Mouse (Mus musculus): ENCODE data around the gene Map7d2. TPM values are rescaled to one million over a fixed set of nuclear protein-coding genes. Genes with fewer than 3 reads are reported as not detected.
"Not testable (repeated sequence)": the region's sequence is repeated elsewhere in the genome, so short reads cannot be mapped to it uniquely, and the experiment has no call there.

The Map7d2 gene
- under 1 TPM; 0.31 to 0.59 TPM for total RNA-seq (2021)
- long read RNA-seq, experiment 1, partial matches to known transcripts = 0 of 2 reads
- long read RNA-seq, experiment 1, other reads (novel, unspliced or antisense) = 1 of 2 reads
- long read RNA-seq, experiment 2, partial matches to known transcripts = 0 of 1 reads
- long read RNA-seq, experiment 2, other reads (novel, unspliced or antisense) = 0 of 1 reads

DNA sequence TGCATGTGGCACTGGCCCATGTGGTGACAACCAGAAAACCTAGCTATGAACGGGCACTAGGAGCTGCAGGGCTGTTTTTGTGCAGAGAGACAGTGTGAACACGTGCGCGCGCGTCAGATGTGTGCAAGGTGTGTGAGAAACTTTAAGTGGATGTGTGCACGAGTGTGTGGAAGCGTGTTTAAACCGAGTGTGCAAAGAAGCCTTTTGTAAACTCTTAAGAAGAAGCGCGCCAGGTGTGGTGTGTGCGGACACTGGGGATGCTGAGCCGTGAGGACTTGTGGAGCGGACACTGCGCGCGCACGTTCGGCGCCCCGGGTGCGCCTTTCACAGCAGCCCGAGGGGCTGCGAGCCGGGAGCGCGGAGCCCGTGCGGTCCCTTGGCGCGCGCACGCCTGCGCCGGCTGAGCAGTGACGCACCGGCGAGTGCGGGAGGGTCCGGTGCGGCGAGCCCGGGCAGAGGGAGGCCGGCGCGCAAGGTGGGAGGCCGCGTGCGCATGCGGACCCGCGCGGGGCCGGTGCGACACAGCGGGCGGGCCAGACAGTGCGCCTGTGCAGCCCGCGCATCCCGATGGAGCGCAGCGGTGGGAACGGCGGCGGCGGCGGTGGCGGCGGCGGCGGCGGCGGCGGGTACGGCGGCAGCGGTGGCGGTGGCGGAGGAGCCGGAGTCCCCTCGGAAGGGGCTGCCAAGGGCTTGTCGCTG, at the start of gene Map7d2:
TSS of gene Map7d2 (plus strand) at position 443 of the 699 bp plus-strand sequence.
- peak; percentile 4 to 5 for DNase-seq
- intact Hi-C loops (cut with DNase I) = no loop called here

DNA sequence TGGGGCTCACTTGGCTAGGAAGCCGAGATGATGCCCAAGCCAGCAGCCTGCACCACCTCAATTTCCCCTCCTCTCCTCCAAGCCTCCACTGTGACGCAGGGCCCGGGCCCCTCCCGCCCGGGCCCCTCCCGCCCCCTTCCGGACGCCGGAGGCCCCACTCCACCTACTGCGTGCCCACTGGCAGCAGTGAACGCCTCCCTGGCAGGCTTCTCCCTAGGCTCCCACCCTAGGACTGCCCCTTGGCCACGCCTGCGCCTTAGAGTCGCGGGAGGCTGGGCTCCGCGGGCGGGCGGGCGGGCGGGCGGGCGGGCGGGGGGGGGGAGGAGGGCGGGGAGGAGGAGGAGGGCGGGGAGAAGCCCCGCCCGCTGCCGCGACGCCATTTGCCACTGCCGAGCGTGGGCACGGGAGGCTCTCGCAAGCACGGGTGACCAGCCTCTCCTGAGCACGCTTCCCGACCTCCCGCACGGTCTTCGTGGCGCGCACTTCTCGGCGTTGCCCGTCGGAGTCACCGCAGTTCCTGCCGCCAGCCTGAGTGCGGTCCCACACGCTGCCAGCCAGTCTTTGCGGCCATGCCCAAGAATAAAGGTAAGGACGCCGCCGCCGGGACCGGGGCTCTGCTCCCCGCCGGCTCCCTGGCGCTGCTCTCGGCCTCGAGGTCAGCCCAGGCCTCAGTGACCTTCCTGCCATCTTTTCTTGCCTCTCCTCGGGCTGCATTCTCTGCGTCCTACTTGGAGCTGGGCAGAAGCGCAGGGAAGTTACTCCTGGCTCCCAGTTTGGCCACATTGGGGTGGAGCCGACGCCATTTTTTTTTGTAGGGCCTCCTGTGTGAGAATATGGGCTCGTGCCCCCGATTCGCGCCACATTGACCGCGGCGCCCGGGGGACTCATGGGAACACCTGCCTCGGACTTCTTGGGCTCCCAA, 42.3 kb upstream of the Map7d2 start, which contains the start of gene Eif1ax:
TSS of gene Eif1ax (plus strand) at position 348 of the 922 bp plus-strand sequence.
- DNase-seq = peak; percentile 72 to 75
- intact Hi-C loops (cut with DNase I) = no loop called here

DNA sequence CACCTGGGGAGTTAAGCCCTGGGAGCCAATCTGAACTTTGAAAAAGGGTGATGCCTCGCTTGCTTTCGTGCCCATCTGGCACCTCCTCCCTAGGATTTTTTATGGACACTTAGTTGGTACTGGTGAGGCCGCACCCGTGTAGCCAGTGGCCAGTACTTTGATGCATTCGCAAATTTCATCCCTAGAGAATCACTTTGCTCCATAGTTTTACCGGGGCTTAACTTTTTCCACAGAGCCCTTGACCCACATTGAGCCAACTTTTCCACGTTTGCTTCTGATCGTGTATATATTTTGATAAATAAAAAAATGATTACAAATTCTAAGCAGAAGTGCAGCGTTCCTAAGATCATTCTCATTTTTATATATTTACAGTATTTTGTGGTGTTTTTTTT, 41.6 kb upstream of the Map7d2 start:
- no peak for DNase-seq
- intact Hi-C loops (cut with DNase I) = no loop called here

DNA sequence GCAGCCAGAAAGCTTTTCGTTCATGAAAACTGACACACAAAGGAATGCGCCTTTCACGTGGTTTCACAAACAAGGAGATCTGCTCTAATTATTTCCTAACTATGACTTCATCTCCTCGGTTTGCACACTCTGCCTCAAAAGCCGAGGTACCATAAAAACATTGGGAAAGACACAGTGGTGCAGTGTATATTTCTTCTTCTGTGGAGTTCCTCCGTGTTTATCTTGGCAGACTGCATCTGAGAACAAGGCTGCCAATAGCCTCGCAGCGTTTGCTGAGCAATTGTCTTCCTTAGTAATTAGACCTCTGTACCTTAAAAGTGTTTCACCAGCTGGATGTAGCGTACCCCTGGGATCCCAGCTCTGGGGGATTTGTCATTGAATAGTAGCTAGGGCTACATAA, 27.3 kb upstream of the Map7d2 start:
- no peak for DNase-seq
- intact Hi-C loops (cut with DNase I) = no loop called here

DNA sequence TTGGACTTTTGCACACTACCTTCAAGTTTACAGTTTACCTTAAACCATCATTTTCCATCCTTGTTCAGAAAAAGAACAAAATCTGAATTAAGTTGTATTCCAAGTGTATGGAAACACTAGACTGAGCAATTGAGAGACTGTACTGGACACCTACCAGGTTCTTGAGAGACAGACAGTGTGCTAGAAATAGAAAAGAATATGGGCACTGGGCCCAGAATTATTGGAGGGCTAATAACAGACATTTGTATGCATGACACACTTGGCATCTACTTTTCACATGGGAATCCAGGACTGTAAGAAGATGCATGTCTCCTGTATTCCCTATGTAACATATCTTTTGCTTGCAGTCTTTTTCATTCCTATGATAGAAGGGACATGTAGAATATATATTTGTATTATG, 25.4 kb upstream of the Map7d2 start:
- intact Hi-C loops (cut with DNase I) = no loop called here
- no peak for DNase-seq

DNA sequence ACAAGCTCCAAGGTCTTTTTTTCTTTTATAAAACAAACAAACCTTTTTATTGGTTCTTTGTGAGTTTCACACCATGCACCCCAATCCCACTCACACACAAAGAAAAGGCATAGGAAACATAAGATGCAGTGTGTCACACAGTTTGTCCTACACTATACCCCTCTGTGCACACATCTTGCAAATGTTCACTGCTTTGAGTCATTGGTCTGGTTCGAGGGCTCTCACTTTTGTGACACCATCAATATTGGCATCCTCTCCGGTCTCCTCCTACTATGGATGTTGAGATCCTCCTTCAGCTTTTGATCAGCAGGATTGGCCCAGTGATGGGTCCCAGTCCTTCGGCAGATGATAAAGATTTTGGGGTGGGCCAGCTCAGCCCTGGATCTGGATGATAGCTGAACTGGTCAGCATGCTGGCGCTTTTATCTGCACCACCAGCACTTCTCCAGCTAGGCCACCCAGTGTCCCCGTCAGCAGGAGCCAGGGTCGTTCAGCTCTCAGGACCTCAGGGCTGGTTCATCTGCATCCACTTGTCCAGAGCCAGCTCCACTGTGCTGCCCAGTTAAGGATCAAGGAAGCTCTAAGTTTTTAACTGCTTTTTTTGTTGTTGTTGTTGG, 23.9 kb upstream of the Map7d2 start:
- intact Hi-C loops (cut with DNase I) = no loop called here
- no peak for DNase-seq

DNA sequence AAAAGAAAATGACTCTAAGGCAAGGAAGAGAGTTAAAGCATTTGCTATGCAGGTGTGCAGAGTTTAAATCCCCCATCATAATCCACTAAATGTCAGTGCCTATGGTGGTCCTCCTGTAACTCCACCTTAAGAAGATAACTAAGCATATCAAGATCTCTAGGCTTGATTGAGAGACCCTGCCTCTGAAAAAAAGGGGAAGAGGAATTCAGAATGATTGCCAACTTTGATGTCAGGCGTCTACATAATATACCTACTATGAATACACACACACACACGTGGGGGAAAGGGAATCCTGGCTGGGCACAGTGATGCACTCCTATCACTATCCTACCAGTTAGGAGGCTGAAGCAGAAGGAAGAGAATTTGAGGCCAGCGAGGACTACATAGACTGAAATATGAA, 23.1 kb upstream of the Map7d2 start:
- intact Hi-C loops (cut with DNase I) = no loop called here
- no peak for DNase-seq

DNA sequence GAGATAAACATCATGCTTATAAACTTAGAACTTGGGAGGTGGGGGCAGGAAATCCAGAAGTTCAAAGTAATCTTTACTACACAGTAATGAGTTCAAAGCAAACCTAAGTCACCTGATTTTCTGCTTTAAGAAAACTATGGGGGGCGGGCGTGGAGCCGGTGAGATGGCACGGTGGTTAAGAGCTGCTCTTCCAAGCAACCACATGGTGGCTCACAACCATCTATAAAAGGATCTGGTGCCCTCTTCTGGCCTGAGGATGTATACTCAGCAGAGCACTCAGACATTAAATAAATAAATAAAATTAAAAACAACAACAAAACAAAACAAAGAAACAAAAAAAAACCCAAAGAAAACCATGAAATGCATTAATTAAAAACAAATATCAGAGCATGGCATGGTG, 5.1 kb upstream of the Map7d2 start:
- intact Hi-C loops (cut with DNase I) = loop anchor here (10.0 kb wide), 1 partner anchor 64 kb away; no protein-coding TSS in a partner anchor
- DNase-seq = peak; percentile 2 to 21

DNA sequence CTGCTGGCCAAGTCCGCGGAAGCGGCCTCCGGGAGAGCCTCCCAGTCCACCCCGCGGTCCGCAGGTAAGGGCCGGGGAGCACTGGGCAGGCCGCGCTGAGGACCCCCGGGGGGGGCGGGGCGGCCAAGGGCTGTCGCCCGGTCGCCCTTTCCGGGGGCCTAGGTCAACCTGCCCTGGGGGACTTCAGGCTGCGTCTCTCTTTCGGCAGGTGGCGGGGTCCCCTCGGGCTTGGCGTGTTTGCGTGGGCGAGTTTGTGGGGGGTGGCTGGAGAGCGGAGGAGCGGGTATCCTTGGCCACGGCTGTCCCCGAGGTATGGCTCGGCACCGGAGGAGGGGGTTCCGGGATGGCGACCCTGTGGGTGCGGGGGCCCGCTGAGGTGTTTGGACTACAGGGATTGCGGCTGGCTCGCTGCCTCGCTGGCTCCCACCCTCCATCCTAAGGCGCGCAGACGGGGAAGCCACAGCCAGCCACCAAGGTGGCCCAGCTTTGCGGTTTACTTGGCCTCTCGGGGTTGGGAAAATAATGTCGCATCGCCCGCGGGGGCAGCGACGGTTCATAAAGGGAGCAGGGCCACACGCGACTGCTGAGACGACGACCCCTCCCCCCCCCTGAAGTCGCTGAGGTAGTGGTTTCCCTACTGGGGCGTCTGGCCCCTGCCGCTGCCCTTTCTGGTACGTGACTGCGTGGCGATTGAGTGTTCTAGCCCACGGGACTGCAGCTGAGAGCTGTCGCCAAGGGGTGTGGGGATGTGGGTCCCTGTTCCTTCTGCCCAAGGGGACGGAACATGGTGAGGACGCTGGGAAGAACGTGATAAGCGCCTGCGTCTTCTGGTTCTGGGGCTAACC, 679 bp downstream of the Map7d2 start:
- DNase-seq = peak in 1 of 2 experiments; percentile 3
- intact Hi-C loops (cut with DNase I) = no loop called here

DNA sequence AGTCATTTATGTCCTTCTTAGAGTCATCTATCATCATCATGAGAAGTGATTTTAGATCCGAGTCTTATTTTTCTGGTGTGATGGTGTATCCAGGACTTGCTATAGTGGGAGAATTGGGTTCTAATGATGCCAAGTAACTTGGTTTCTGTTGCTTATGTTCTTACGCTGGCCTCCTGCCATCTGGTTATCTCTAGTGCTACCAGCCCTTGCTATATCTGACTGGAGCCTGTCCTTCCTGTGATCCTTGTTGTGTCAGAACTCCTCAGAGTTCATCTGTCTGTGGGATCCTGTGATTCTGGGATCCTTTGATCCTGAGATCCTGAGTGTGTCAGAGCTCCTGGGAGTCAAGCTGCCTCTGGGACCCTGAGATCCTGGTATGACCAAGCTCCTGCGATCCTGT, 16.1 kb downstream of the Map7d2 start:
- intact Hi-C loops (cut with DNase I); DNase-seq: not testable (repeated sequence)

DNA sequence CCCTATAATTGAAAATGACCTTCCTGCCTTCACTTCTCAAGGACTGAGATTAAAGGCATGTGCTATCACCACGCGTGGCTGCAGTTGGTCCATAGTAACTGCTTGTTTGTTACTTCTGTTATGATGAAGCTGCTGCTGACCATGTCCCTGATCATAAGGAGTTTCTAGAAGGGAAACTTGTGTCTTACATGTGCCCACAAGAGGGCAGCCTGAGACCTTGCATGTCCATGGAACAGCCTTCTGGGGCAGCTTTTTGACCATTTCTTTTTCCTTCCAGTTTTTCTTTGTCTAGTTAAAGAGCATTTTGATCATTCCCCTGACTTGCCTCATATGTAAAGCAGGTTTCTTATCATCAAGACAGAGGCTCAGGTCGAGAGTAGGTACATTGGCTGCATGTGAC, 27.8 kb downstream of the Map7d2 start:
- DNase-seq = peak; percentile 14 to 29
- intact Hi-C loops (cut with DNase I) = loop anchor here (5.0 to 10.0 kb wide), 2 partner anchors 165 to 473 kb away; no protein-coding TSS in a partner anchor

DNA sequence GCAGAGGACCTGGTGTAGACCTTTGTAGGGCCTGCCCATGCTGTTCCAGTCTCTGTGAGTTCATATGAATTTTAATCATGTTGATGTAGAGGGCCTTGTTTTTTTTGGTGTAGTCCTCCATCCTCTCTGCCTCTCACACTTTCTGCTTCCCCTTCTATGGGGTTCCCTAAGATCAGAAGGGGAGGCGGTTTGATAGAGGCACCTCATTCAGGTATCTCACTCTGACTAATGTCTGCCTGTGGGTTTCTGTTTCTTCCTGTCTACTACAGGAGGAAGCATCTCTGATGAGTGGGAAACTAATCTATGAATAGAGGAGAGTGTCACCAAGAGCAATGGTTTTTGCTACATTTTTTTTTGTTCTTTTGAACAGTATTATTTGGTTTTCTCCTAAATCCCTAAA, 32.8 kb downstream of the Map7d2 start:
- intact Hi-C loops (cut with DNase I) = loop anchor here (10.0 kb wide), 1 partner anchor 468 kb away; no protein-coding TSS in a partner anchor
- no peak for DNase-seq

DNA sequence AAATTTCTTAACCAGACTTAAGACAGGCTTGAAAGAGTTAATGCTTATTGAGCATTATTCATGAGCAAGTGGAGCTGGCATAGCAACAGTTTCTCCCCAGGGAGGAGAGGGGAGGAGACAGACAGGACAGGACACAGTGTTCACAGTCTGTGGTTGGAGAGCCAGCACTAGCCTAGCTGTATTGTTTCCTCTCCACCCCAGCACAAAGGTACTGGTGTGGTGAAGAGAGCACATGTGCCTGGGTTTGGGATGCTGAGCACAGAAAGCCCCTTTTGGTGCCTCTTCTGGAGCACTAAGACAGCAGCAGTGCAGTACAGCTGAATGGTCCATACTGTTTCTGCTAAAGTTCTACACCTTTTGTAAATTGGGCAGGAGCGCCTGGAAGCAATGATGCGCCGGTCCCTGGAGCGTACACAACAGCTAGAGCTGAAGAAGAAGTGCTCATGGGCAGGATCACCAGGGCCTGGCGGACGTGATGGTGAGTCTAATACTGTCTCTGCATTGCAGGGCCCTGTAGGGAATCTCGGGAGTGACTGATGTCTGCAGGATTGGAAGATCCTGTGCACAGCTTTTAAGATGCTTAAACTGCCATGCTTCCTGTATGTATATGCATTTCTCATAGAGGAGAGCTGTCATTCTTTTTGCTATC, 44.8 kb downstream of the Map7d2 start:
- intact Hi-C loops (cut with DNase I) = no loop called here

DNA sequence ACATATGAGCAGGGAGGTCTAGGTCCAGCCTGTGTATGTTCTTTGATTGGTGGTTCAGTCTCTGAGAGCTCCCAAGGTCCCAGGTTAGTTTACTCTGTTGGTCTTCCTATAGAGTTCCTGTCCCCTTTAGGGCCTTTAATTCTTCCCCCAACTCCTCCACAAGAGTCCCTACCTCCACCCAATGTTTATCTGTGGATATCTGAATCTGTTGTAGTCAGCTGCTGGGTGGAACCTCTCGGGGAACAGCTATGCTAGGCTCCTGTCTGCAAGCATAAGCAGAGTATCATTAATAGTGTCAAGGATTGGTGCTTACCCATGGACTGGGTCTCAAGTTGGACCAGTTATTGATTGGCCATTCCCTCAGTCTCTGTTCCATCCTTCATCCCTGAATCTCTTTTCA, 60.4 kb downstream of the Map7d2 start:
- DNase-seq = no peak
- intact Hi-C loops (cut with DNase I) = no loop called here

More for the DNA sequence above, 44.8 kb downstream of the Map7d2 start:
- peak in 1 of 2 experiments; percentile 2 for DNase-seq

DNA sequence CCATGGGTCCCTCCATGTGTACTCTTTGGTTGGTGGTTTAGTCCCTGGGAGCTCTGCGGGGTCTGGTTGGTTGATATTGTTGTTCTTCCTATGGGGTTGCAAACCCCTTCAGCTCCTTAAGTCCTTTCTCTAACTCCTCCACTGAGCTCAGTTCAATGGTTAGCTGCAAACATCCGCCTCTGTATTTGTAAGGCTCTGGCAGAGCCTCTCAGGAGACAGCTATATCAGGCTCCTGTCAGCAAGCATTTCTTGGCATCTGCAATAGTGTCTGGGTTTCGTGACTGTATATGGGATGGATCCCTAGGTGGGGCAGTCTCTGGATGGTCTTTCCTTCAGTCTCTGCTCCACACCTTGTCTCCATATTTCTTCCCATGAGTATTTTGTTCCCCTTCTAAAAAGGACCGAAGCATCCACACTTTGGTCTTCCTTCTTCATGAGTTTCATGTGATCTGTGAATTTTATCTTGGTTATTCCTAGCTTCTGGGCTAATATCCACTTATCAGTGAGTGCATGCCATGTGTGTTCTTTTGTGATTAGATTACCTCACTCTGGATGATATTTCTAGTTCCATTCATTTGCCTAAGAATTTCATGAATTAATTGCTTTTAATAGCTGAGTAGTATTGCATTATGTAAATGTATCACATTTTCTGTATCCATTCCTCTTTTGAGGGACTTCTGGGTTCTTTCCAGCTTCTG, 64.0 kb downstream of the Map7d2 start:
- intact Hi-C loops (cut with DNase I); DNase-seq: not testable (repeated sequence)

DNA sequence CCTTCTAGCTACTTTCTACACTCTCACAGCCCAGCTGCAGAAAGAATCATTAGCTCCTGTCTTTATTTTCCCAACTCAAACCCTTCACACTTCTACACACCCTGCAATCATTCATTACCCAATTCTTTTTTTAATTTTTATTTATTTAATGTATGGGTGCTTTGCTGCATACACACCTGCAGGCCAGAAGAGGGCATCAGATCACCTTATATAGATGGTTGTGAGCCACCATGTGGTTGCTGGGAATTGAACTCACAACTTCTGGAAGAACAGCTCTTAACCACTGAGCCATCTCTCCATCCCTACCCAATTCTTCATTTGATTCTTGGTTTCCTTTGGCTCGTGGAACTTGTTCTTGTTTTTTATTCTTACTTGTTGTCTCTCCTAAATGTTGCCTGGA, 69.9 kb downstream of the Map7d2 start:
- no peak for DNase-seq
- intact Hi-C loops (cut with DNase I) = no loop called here

DNA sequence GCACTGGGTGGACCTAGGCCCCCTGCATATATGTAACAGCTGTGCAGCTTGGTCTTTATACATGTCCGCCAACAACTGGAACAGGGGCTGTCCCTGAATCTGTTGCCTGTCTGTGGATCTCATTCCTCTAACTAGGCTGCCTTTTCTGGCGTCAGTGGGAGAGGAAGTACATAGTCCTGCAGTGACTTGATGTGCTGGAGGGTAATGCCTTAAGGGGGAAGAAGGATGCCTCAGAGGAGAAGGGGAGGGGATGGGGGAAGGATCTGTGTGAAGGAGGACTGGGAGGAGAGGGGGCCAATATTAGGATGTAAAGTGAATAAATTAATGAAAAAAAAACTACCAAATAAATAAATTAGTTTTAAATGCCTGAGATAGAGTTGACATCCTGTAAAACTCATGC, 88.8 kb downstream of the Map7d2 start:
- intact Hi-C loops (cut with DNase I) = no loop called here
- no peak for DNase-seq

DNA sequence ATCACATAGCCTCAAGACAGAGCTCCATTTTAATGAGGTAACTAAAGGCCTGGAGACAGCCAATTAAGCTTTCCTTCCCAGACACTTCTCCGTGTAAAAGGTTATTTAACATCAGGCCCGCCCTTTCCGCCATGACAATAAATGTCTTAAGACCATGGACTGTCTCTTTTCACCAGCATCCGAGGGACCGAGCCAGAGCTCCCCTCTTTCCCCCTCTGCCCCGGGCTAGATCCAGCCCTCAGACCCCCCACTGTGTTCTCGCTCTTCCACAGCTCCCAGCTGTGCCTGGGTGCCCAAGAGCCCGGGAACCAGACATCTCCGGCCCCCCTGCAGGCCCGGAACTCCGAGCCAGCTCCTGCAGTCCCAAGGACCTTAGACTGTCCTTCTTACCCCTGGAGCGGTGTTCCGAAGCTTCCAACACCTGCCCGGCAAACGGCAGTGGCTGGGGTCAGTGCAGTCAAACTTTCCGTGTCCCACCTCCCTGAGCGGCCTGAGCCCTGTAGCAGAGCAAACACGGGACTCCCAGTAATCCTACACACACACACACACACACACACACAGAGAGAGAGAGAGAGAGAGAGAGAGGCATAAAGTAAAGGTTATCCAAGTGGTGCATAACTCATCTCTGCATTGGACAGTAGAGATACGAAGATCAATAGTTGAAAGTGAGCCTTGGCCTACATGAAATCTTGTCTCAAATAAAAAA, 94.1 kb downstream of the Map7d2 start:
- intact Hi-C loops (cut with DNase I) = no loop called here
- DNase-seq = no peak
